Mouse (Mus musculus): ENCODE measurements around the gene Cd163l1. TPM values are rescaled to one million over a fixed set of nuclear protein-coding genes. Genes with fewer than 3 reads are reported as not detected.
A peak's percentile ranks its signal among the peaks of the same experiment; 100 is the strongest.

Gene Cd163l1
- total RNA-seq, 4 experiments from 2014 or later, result 0.70 to 0.96 (median 0.74) TPM

DNA sequence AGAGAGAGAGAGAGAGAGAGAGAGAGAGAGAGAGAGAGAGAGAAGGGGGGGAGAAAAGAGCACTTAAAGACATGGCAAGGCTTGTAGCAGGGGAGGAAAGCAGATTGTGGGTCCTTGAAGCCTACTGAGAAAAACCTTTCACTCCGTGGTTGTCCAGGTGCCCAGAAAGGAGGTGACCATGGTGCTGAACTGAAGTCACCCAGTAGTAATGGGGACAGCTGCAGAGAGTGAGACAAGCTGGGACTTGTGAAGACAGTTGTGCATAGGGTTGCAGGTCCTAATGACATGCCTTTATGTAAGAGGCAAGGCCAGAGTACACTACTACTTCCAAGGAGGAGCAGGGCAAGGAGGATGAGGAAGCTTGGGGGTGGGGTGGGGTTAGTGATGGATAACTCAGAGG is 1.2 kb downstream of the Cd163l1 start:
- no peak for DNase-seq (ENCODE audit: low spot score in 2 of 2)

DNA sequence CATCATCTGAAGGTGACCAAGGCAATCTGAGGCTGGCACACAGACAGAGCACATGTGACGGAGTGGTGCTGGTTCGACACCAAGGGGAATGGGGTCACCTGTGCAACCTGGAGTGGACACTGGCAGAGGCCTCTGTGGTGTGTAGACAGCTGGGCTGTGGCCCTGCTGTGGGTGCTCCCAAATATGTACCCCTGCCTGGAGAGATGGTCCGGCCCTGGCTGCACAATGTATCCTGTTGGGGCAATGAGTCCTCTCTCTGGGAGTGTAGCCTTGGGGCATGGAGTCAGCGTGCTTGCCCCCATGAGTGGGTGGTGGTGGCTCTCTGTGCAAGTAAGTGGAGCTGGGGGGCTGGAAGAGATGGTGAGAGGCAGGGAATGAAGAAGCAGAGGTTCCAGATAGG is 2.3 kb downstream of the Cd163l1 start:
- no peak for DNase-seq (ENCODE audit: low spot score in 2 of 2)

DNA sequence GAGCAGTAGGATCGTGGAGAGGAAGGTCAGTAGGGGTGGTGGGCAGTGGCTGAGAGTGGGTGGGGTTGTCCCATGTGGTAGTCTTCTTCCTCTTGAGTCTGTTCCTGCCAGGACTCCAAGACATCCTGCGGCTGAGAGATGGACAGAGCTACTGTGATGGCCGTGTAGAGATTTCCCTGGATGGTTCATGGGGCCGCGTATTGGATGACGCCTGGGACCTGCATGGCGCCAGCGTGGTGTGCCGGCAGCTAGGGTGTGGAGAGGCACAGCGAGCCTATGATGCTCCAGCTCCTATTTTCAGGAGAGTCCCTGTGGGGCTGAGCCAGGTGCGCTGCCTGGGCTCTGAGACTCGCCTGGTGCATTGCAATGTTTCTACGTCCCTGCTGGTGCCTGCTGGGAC is 6.1 kb downstream of the Cd163l1 start:
- DNase-seq (ENCODE audit: low spot score in 2 of 2), result no peak

DNA sequence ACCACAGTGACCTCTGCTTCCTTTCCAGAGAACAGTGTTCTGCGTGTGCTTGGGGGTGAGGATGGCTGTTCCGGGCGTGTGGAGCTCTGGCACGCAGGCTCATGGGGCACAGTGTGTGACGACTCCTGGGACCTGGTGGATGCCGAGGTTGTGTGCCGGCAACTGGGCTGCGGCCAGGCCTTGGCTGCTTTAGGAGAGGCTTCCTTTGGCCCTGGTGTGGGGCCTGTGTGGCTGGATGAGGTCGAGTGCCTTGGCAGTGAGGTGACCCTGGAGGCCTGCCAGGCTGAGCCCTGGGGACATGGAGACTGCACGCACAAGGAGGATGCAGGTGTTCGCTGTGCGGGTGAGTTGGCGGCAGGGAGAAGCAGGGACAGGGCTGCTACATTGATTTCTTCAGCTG is 10.4 kb downstream of the Cd163l1 start:
- no peak for DNase-seq (ENCODE audit: low spot score in 2 of 2)

DNA sequence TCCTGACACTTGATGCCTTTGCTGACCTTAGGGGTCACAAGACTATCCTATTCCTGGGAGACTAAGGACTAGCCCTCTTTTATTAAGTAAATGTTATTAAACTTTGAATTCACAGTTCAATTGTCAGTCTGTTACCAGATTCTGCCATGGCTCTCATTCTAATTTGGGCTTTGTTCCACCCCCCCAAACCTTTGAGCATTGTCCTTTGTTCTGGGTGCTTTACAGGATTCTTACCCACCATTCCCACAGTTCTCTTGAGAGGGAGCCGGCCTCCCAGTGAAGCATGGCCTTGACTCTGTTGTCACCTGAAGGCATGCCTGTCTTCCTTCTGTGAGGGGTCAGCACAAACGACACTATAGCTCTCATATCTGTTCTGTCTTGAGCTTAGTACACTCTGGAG is 13.0 kb downstream of the Cd163l1 start:
- no peak for DNase-seq (ENCODE audit: low spot score in 2 of 2)

DNA sequence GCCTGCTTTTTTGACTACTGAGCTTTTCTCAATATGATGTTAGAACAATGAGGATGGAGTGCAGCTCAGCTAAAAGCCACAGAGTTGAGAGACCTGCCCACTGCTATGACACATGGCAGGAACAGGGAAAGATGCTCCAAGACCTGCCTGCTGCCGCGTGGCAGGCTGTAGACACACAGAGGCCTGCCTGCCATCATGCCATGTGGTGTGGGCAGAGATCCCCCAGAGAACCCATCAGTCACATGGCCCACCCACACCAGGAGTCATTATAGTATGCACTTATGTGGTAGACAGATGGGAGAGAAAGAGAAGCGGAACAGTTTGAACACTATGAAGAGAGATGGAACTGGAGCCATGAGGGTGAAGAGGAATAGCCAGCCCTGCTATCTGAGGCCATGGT is 15.6 kb downstream of the Cd163l1 start:
- peak; percentile 32 to 60 for DNase-seq (ENCODE audit: low spot score in 2 of 2)

DNA sequence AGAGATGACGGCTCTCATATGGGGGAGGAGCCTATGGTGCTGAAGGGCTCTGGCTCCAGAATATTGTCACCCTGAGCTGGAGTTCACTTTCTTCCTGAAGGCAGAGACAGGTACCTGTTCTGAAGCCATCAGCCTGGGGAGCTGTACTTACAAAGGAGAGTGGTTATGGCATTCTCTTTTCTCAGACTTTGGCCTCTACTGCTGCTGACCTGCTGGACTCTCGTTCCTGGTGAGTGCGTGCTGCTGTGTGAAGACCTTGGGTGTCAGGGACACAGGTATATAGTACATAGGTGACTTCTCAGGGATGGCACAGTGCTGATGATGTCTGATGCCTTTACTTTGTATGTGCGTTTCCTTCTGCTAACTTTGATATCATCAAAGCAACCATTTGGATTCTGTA is 29.1 kb downstream of the Cd163l1 start, which contains the start of gene 5830411N06Rik:
Gene 5830411N06Rik, plus strand, starts transcription at position 69 of the 400 bp plus-strand sequence.
- no peak for DNase-seq (ENCODE audit: low spot score in 2 of 2)

DNA sequence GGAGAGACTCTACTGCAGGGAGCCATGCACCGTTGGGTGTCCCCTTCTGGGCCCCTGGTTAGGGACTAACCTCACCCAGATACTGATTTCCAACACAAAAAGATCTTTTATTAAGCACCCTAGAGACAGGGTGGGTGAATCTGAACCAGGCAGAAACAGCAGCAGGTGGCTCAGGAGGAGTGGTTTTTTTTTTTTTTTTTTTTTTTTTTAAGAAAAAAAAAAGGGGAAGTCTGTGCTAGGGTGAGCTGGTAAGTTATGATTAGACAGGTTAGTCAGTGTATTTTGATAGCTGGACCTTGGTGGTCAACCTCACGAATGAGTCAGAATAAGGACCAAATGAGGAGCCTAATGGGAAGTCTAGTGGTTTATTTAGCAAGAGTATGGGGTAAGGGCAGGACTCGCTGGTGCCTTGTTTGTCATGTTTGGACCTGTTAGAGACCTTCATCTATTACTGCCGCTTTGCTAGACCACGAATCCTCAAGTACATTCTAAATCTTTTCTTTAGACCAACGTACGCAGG is 35.8 kb downstream of the Cd163l1 start:
- no peak for DNase-seq (ENCODE audit: low spot score in 2 of 2)

Other genes with a start within 250 kb of the Cd163l1 start
- 1 to 10 TPM; 1.2 to 1.9 (median 1.6) TPM for gene 6430531B16Rik, start 239.5 kb upstream of the Cd163l1 start, total RNA-seq (2022)
- gene Adam8, start 225.7 kb upstream of the Cd163l1 start, total RNA-seq (2022), result 1 to 10 TPM; 3.0 to 7.2 (median 4.5) TPM
- gene Zfp511, start 181.9 kb upstream of the Cd163l1 start, total RNA-seq (2022), result 10 to 100 TPM; 21.2 to 27.8 (median 27.0) TPM
- 10 to 100 TPM; 36.0 to 39.0 (median 36.7) TPM for gene Tubgcp2, start 181.6 kb upstream of the Cd163l1 start, total RNA-seq (2022)
- gene Msx3, start 169.2 kb upstream of the Cd163l1 start, total RNA-seq (2022), result not detected
- 100 to 1,000 TPM; 217 to 237 (median 229) TPM for gene Caly, start 135.7 kb upstream of the Cd163l1 start, total RNA-seq (2022)
- gene Prap1, start 124.9 kb upstream of the Cd163l1 start, total RNA-seq (2022), result under 1 TPM in 1 of 4 experiments, not detected in 3; 0.56 TPM
- gene Fuom, start 115.8 kb upstream of the Cd163l1 start, total RNA-seq (2022), result 10 to 100 TPM; 42.7 to 49.1 (median 47.7) TPM
- 1 to 10 TPM; 6.1 to 6.5 (median 6.4) TPM for gene Paox, start 102.5 kb upstream of the Cd163l1 start, total RNA-seq (2022)
- gene Echs1, start 101.8 kb upstream of the Cd163l1 start, total RNA-seq (2022), result 10 to 100 TPM; 61.4 to 68.6 (median 65.7) TPM
- gene Mtg1, start 80.7 kb upstream of the Cd163l1 start, total RNA-seq (2022), result 10 to 100 TPM; 27.2 to 34.8 (median 31.6) TPM
- gene Sprn, start 63.4 kb upstream of the Cd163l1 start, total RNA-seq (2022), result 100 to 1,000 TPM; 149 to 157 (median 151) TPM
- gene Olfr522, start 53.5 kb upstream of the Cd163l1 start, total RNA-seq (2022), result not detected
- under 1 TPM in 1 of 4 experiments, not detected in 3; 0.39 TPM for gene Olfr523, start 45.0 kb upstream of the Cd163l1 start, total RNA-seq (2022)
- not detected for gene Olfr524, start 12.3 kb upstream of the Cd163l1 start, total RNA-seq (2022)
- under 1 TPM in 3 of 4 experiments, not detected in 1; 0.16 to 0.22 (median 0.19) TPM for gene 5830411N06Rik, start 29.0 kb downstream of the Cd163l1 start, total RNA-seq (2022)
- gene Olfr525, start 102.6 kb downstream of the Cd163l1 start, total RNA-seq (2022), result not detected
- gene Olfr527, start 115.8 kb downstream of the Cd163l1 start, total RNA-seq (2022), result not detected
- gene Olfr60, start 143.4 kb downstream of the Cd163l1 start, total RNA-seq (2022), result not detected
- gene Olfr530, start 158.1 kb downstream of the Cd163l1 start, total RNA-seq (2022), result not detected
- not detected for gene Olfr531, start 184.7 kb downstream of the Cd163l1 start, total RNA-seq (2022)
- not detected for gene Olfr532, start 203.4 kb downstream of the Cd163l1 start, total RNA-seq (2022)
- gene Olfr533, start 245.1 kb downstream of the Cd163l1 start, total RNA-seq (2022), result not detected

Data from layer of hippocampus, adult 8-10 months (tissue).